Mouse (Mus musculus): ENCODE measurements around the gene Mrpl19.

- no peak for TF ChIP-seq KAT2A (conservative IDR thresholded peaks at IDR 0.05; ENCODE audit: low read depth, low read length)
- TF ChIP-seq EP300 (IDR thresholded peaks at IDR 0.05; ENCODE audit: low read depth in 1 of 2, low read length in 2 of 2) = no peak
- no peak for TF ChIP-seq MAFK (IDR thresholded peaks at IDR 0.05; ENCODE audit: borderline replicate concordance, low read depth, low read length)
- TF ChIP-seq MAX (IDR thresholded peaks at IDR 0.05; ENCODE audit: low read length) = no peak
- TF ChIP-seq ZMIZ1 (IDR thresholded peaks at IDR 0.05; ENCODE audit: low read depth, low read length) = no peak
- no peak for TF ChIP-seq ELF1 (IDR thresholded peaks at IDR 0.05; ENCODE audit: low read depth, low read length)
- no peak for TF ChIP-seq CHD2 (IDR thresholded peaks at IDR 0.05; ENCODE audit: low read length)
- no peak for TF ChIP-seq CTCF (IDR thresholded peaks at IDR 0.05 in 2 of 3, conservative IDR thresholded peaks at IDR 0.05 in 1 of 3; ENCODE audit: control insufficient read depth in 1 of 3, insufficient read depth in 1 of 3, low read depth in 2 of 3, low read length in 3 of 3, poor library complexity in 1 of 3, severe bottlenecking in 1 of 3)
- TF ChIP-seq POLR2A (IDR thresholded peaks at IDR 0.05; ENCODE audit: control insufficient read depth in 1 of 2, insufficient read depth in 1 of 2, low read depth in 1 of 2, low read length in 2 of 2, poor library complexity in 1 of 2) = no peak
- TF ChIP-seq ZNF384 (IDR thresholded peaks at IDR 0.05; ENCODE audit: low read depth, low read length) = no peak
- no peak for TF ChIP-seq TCF12 (IDR thresholded peaks at IDR 0.05; ENCODE audit: low read depth, low read length)
- no peak for TF ChIP-seq USF1 (IDR thresholded peaks at IDR 0.05; ENCODE audit: low read depth, low read length)
Measured at GRCm38 (mm10) chr6:81987580-81987979, 21.8 kb upstream of the Mrpl19 start.

Data from MEL (cell line).